10 mouse cellular contexts compared by ENCODE assay signal in the genomic region with DNA sequence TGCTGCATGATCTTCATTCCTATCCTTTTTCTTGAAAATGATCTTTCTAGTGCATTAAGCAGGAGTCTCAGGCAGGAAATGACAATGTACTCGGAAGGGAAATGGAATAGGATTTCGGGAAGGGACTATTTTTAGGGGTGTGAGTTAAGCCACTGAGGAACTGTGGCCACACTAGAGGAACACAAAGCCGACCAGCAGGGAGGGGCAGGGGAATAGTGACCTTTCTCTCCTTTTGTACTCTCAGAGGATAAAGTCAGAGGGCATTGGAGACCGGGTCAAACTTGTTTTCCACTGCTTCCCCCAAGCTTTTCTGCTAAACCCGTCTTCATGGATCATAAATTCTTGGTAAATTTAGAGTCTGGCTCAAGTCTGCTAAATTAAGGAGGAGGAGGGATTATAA. TPM values are rescaled to one million over a fixed set of nuclear protein-coding genes. Genes with fewer than 3 reads are reported as not detected.
DNase-seq lines count a peak whose midpoint lies in the region; ATAC-seq and TF ChIP-seq lines count a peak whose summit lies in the region.
"Had no signal": no experiment of that assay in that cellular context is flagged by ENCODE, and none has a peak within 500 bp of the region (broad histone marks: within the 10 kb centered on the region; RNA-seq: fewer than 3 reads in every experiment).

No protein-coding gene starts in this region.

- no peak for DNase-seq in layer of hippocampus, adult 2 months (ENCODE audit: low spot score in 2 of 2)
- DNase-seq in layer of hippocampus, adult 11-12 months (ENCODE audit: low spot score), result no peak
- DNase-seq in ZHBTc4 (ENCODE audit: low read depth, low spot score), result peak; percentile 87
- DNase-seq in kidney, postnatal 14 days, result peak; percentile 76
- DNase-seq in adrenal gland, postnatal 10 days, result no peak
- DNase-seq: cerebellum, postnatal 14 days had no signal

- WGBS in heart, embryonic 15.5 days, result 17% methylated on average over 5 of the region's 5 CpGs
- 8% methylated on average over 5 of the region's 5 CpGs for WGBS in forebrain, embryonic 13.5 days
- WGBS in intestine, embryonic 15.5 days, result 36% methylated on average over 5 of the region's 5 CpGs

- H3K36me3 ChIP-seq in heart, embryonic 15.5 days, result no peaks in the 10 kb centered on the region
- no peaks in the 10 kb centered on the region for H3K36me3 ChIP-seq in forebrain, embryonic 13.5 days (ENCODE audit: poor library complexity, severe bottlenecking)
- H3K36me3 ChIP-seq in intestine, embryonic 15.5 days, result no peaks in the 10 kb centered on the region
- H3K36me3 ChIP-seq: forebrain, embryonic 12.5 days had no signal

- no peak overlapping the region for H3K9ac ChIP-seq in heart, embryonic 15.5 days
- H3K9ac ChIP-seq in forebrain, embryonic 13.5 days, result no peak overlapping the region
- H3K9ac ChIP-seq in intestine, embryonic 15.5 days, result no peak overlapping the region
- H3K9ac ChIP-seq: forebrain, embryonic 12.5 days had no signal

- H3K4me2 ChIP-seq in heart, embryonic 15.5 days, result no peak overlapping the region
- H3K4me2 ChIP-seq in forebrain, embryonic 13.5 days, result no peak overlapping the region
- no peak overlapping the region for H3K4me2 ChIP-seq in intestine, embryonic 15.5 days (replicated peaks)
- H3K4me2 ChIP-seq: forebrain, embryonic 12.5 days had no signal

- H3K4me3 ChIP-seq in layer of hippocampus, adult 2 months, result no peak overlapping the region
- no peak overlapping the region for H3K4me3 ChIP-seq in heart, embryonic 15.5 days
- H3K4me3 ChIP-seq in forebrain, embryonic 13.5 days, result no peak overlapping the region
- H3K4me3 ChIP-seq in intestine, embryonic 15.5 days (replicated peaks), result no peak overlapping the region
- H3K4me3 ChIP-seq: forebrain, embryonic 12.5 days had no signal

- peak overlapping the region; percentile 49; the same call in 1 of the 2 replicates for H3K27ac ChIP-seq in layer of hippocampus, adult 2 months
- peak overlapping the region; percentile 17 for H3K27ac ChIP-seq in heart, embryonic 15.5 days
- H3K27ac ChIP-seq in forebrain, embryonic 13.5 days, result no peak overlapping the region
- H3K27ac ChIP-seq in intestine, embryonic 15.5 days, result no peak overlapping the region
- H3K27ac ChIP-seq: forebrain, embryonic 12.5 days had no signal

- no peaks in the 10 kb centered on the region for H3K9me3 ChIP-seq in heart, embryonic 15.5 days (replicated peaks)
- H3K9me3 ChIP-seq in forebrain, embryonic 13.5 days (replicated peaks), result no peaks in the 10 kb centered on the region
- H3K9me3 ChIP-seq in intestine, embryonic 15.5 days, result no peaks in the 10 kb centered on the region
- H3K9me3 ChIP-seq: forebrain, embryonic 12.5 days had no signal

- H3K27me3 ChIP-seq in heart, embryonic 15.5 days, result no peaks in the 10 kb centered on the region
- H3K27me3 ChIP-seq in forebrain, embryonic 13.5 days, result no peaks in the 10 kb centered on the region
- H3K27me3 ChIP-seq in intestine, embryonic 15.5 days (replicated peaks), result no peaks in the 10 kb centered on the region
- H3K27me3 ChIP-seq: forebrain, embryonic 12.5 days had no signal

- peaks cover 10% of the 10 kb centered on the region for H3K4me1 ChIP-seq in heart, embryonic 15.5 days (replicated peaks)
- H3K4me1 ChIP-seq in forebrain, embryonic 13.5 days, result no peaks in the 10 kb centered on the region
- H3K4me1 ChIP-seq in intestine, embryonic 15.5 days (replicated peaks), result 0 out of 2 replicates have a peak, but pooled peaks cover 3% of the 10 kb centered on the region

- ATAC-seq in heart, embryonic 15.5 days (replicated peaks; ENCODE audit: insufficient number of reproducible peaks, insufficient read depth, low FRiP score, low read depth), result no peak
- ATAC-seq in forebrain, embryonic 13.5 days, result no peak
- ATAC-seq in intestine, embryonic 15.5 days, result no peak

- no peak for TF ChIP-seq CTCF in layer of hippocampus, adult 2 months (conservative IDR thresholded peaks at IDR 0.05)

RNA-seq across cellular contexts. Expression of gene Pdk1, which starts 5.5 kb away (rescaled TPM):
- total RNA-seq in layer of hippocampus, adult 2 months (2021), result 10 to 100 TPM; 38.8 to 39.5 TPM
- polyA plus RNA-seq in heart, embryonic 15.5 days (2015; fragmentation: Nextera tagmentation; extraction: Ambion mirVana), result 86.5 and 97.9 TPM in 2 replicates
- 17.0 and 19.0 TPM in 2 replicates for polyA plus RNA-seq in forebrain, embryonic 13.5 days (2015; fragmentation: Nextera tagmentation; extraction: Ambion mirVana)
- polyA plus RNA-seq in intestine, embryonic 15.5 days (2015; fragmentation: Nextera tagmentation; extraction: Ambion mirVana), result 66.8 and 78.3 TPM in 2 replicates
- total RNA-seq in adrenal gland, postnatal 10 days (2021), result 10 to 100 TPM; 66.4 to 80.4 TPM

Comparison
In these comparisons a context has a peak if more than half of its experiments do, and no peak if none do; other contexts are left out.
1. DNase-seq: peak in ZHBTc4 (single experiment) and kidney, postnatal 14 days (single experiment); none in layer of hippocampus, adult 2 months (0 of 2), layer of hippocampus, adult 11-12 months (single experiment) and adrenal gland, postnatal 10 days (single experiment).
2. H3K27ac ChIP-seq: peak in layer of hippocampus, adult 2 months (single experiment) and heart, embryonic 15.5 days (single experiment); none in forebrain, embryonic 13.5 days (single experiment) and intestine, embryonic 15.5 days (single experiment).